Mouse (Mus musculus) stomach, postnatal 0 days (tissue): Measurements from ENCODE around the gene Tent5c.

Experiments used
- CTCF ChIP-seq: IDR thresholded peaks from 2 replicates; pipeline ENCODE4 v1.5.1; 2016; ENCODE audit warnings: antibody characterized with exemption, low read depth, mild to moderate bottlenecking, moderate library complexity
- EP300 ChIP-seq: optimal IDR thresholded peaks from 2 replicates; pipeline ENCODE3; 2016; ENCODE audit warnings: antibody characterized with exemption

DNA sequence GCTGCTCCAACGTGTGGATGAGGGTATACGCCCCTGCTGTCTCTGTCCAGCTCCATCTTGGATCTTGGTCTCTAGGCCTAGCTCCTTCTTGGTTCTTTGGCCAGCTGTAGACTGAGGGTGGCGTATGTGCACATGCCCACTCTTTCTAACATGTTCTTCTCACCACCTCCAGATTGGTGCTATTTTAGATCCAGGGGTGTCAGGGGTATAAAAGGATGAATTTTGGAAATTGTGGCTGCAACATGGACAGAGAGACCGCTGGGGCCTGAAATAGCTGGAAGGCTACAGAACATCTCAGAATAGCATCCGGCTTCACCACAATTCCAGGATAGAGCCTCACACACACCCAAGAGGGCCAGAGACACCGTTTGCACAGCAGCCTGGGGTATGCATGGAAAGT lies 67.8 kb downstream of the Tent5c start:
- TF ChIP-seq CTCF (no peak), EP300 (no peak)
